Mouse (Mus musculus): Measurements from ENCODE around the gene Soat1. TPM values are rescaled to one million over a fixed set of nuclear protein-coding genes. Genes with fewer than 3 reads are reported as not detected.

Gene Soat1
- polyA plus RNA-seq, 1 experiment from 2014 or later = 51.2 TPM

DNA sequence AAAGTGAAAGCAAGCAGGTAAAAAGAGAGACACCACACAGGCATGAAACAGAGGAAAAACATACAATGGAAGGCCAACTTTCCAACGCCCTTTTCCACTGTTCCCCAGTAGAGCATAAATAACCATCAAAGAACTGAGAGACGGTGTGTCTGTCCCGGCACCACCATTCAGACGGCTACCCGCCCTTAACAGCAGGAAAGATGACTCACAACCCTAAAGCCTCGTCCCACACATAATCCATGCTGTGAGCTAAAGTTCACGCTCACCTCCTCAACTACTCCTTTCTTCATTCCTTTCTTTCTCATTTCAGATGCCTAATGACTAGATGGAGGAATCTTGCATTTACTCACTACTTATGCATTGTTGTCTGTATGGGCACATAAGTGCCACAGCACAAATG, 19.7 kb downstream of the Soat1 start:
- 23% methylated on average over 7 of the region's 7 CpGs for WGBS
- Histone ChIP-seq H3K4me2 (replicated peaks; ENCODE audit: low read depth) (no peak overlapping the region; the same call in 1 of the 2 replicates), H3K9me3 (ENCODE audit: control insufficient read depth) (no peaks in the 10 kb centered on the region), H3K27ac (ENCODE audit: low read depth, low read length) (no peak overlapping the region), H3K4me3 (ENCODE audit: low read depth, low read length) (no peak overlapping the region), H3K36me3 (ENCODE audit: control insufficient read depth, insufficient read depth) (peaks cover 14% of the 10 kb centered on the region), H3K27me3 (replicated peaks; ENCODE audit: control insufficient read depth, insufficient read depth, low read length) (no peaks in the 10 kb centered on the region), H3K4me1 (replicated peaks; ENCODE audit: control insufficient read depth, insufficient read depth, low read length) (peaks cover 11% of the 10 kb centered on the region), H3K9ac (ENCODE audit: low read depth, low read length) (no peak overlapping the region)
- peak; percentile 39; the same call in 1 of the 2 replicates for ATAC-seq
- no peak for TF ChIP-seq CTCF (IDR thresholded peaks at IDR 0.05; ENCODE audit: low read depth)

DNA sequence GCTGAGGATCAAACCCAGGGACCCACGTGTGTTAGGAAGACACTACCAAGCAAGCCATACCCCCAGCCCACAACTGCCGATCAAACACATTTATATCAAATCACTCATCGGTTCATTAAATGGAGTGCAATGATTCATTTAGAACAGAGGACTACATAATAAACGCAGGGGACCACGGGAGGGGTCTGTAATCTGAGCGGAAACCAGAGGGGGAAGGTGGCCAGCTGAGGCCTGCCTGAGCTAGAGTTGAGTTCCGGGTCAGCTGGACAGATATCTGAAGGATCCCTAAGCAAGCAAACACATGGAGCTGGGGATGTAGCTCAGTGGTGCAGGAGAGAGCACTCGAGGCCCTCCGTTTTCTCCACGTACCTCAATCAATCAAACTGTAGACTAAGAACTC, 20.3 kb downstream of the Soat1 start:
- no peak for ATAC-seq
- Histone ChIP-seq H3K4me2 (replicated peaks; ENCODE audit: low read depth) (no peak overlapping the region; the same call in 1 of the 2 replicates), H3K4me1 (replicated peaks; ENCODE audit: control insufficient read depth, insufficient read depth, low read length) (peaks cover 9% of the 10 kb centered on the region), H3K27me3 (replicated peaks; ENCODE audit: control insufficient read depth, insufficient read depth, low read length) (no peaks in the 10 kb centered on the region), H3K9me3 (ENCODE audit: control insufficient read depth) (no peaks in the 10 kb centered on the region), H3K4me3 (ENCODE audit: low read depth, low read length) (no peak overlapping the region), H3K27ac (ENCODE audit: low read depth, low read length) (no peak overlapping the region), H3K36me3 (ENCODE audit: control insufficient read depth, insufficient read depth) (peaks cover 14% of the 10 kb centered on the region), H3K9ac (ENCODE audit: low read depth, low read length) (no peak overlapping the region)
- TF ChIP-seq CTCF (IDR thresholded peaks at IDR 0.05; ENCODE audit: low read depth) = no peak
- WGBS = 78% methylated on average over 10 of the region's 10 CpGs

DNA sequence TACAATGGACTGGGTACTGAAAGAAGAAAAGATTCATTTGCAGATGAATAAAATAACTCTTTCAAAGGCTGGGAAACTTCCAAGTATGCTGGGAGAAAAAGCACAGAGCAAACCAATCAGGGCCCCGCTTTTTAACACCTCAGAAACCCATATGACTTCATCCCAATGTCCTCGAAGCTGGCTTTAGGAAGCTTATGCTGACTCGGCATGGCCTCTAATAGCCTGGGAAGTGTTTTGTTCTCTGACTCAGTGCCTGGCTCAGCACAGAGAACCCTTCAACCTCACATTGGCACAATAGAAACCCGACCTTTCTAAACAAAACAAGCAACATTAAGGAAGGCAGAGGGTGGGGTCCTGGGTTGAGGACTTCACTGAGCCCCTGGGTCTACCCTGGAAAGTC, 23.7 kb downstream of the Soat1 start:
- no peak overlapping the region for H3K9ac ChIP-seq (ENCODE audit: low read depth, low read length)
- no peaks in the 10 kb centered on the region for H3K9me3 ChIP-seq (ENCODE audit: control insufficient read depth)
- no peak overlapping the region for H3K4me3 ChIP-seq (ENCODE audit: low read depth, low read length)
- WGBS = 48% methylated on average over 4 of the region's 4 CpGs
- H3K4me2 ChIP-seq (replicated peaks; ENCODE audit: low read depth) = no peak overlapping the region
- no peak overlapping the region for H3K27ac ChIP-seq (ENCODE audit: low read depth, low read length)
- H3K4me1 ChIP-seq (replicated peaks; ENCODE audit: control insufficient read depth, insufficient read depth, low read length) = peaks cover 8% of the 10 kb centered on the region
- no peak for TF ChIP-seq CTCF (IDR thresholded peaks at IDR 0.05; ENCODE audit: low read depth)
- peaks cover 10% of the 10 kb centered on the region for H3K36me3 ChIP-seq (ENCODE audit: control insufficient read depth, insufficient read depth)
- H3K27me3 ChIP-seq (replicated peaks; ENCODE audit: control insufficient read depth, insufficient read depth, low read length) = no peaks in the 10 kb centered on the region
- no peak for ATAC-seq

DNA sequence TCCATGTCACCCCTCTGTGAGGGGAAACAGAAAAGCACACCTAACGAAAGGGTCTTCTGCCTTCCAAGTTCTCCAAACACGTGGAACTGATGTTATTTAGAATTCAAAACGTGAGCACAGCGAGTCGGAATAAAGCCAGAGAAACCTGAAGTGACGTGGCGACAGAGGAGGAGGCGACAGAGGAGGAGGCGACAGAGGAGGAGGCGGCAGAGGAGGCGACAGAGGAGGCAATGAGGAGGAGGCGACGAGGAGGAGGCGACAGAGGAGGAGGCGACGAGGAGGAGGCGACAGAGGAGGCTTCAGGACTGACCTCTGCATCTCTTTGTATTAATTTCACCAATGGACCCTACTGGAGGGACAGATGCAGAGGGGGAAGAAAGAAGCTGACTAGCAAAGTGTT, 24.4 kb downstream of the Soat1 start:
- Histone ChIP-seq H3K36me3 (ENCODE audit: control insufficient read depth, insufficient read depth) (peaks cover 17% of the 10 kb centered on the region), H3K4me2 (replicated peaks; ENCODE audit: low read depth) (no peak overlapping the region), H3K4me3 (ENCODE audit: low read depth, low read length) (no peak overlapping the region), H3K27me3 (replicated peaks; ENCODE audit: control insufficient read depth, insufficient read depth, low read length) (no peaks in the 10 kb centered on the region), H3K9me3 (ENCODE audit: control insufficient read depth) (no peaks in the 10 kb centered on the region), H3K9ac (ENCODE audit: low read depth, low read length) (no peak overlapping the region), H3K4me1 (replicated peaks; ENCODE audit: control insufficient read depth, insufficient read depth, low read length) (peaks cover under 1% of the 10 kb centered on the region; the same call in 1 of the 2 replicates), H3K27ac (ENCODE audit: low read depth, low read length) (no peak overlapping the region)
- WGBS = 88% methylated on average over 17 of the region's 17 CpGs
- TF ChIP-seq CTCF (IDR thresholded peaks at IDR 0.05; ENCODE audit: low read depth) = no peak
- no peak for ATAC-seq

DNA sequence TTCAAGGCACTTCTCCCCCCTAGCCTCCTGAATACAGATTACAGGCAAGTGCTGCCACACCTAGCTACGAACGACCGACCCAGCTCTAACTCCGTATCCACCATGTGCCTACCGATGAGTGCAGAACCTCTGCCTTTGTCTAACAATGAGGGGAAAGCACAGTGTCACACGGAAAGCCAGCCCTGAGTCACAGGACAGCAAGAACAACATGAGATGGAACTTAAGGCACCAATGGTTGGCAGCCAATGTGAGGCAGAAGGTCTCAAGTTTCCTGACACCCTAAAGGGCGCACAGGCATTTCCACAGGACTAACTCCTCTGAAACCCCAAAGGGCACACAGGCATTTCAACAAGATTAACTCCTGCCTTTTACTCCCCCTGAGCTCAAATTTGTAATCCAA, 25.0 kb downstream of the Soat1 start:
- no peak overlapping the region for H3K27ac ChIP-seq (ENCODE audit: low read depth, low read length)
- H3K4me3 ChIP-seq (ENCODE audit: low read depth, low read length) = no peak overlapping the region
- no peaks in the 10 kb centered on the region for H3K9me3 ChIP-seq (ENCODE audit: control insufficient read depth)
- no peaks in the 10 kb centered on the region for H3K4me1 ChIP-seq (replicated peaks; ENCODE audit: control insufficient read depth, insufficient read depth, low read length)
- 81% methylated on average over 7 of the region's 7 CpGs for WGBS
- H3K27me3 ChIP-seq (replicated peaks; ENCODE audit: control insufficient read depth, insufficient read depth, low read length) = no peaks in the 10 kb centered on the region
- no peak for TF ChIP-seq CTCF (IDR thresholded peaks at IDR 0.05; ENCODE audit: low read depth)
- no peak overlapping the region for H3K4me2 ChIP-seq (replicated peaks; ENCODE audit: low read depth)
- H3K36me3 ChIP-seq (ENCODE audit: control insufficient read depth, insufficient read depth) = peaks cover 13% of the 10 kb centered on the region
- no peak for ATAC-seq
- H3K9ac ChIP-seq (ENCODE audit: low read depth, low read length) = no peak overlapping the region

DNA sequence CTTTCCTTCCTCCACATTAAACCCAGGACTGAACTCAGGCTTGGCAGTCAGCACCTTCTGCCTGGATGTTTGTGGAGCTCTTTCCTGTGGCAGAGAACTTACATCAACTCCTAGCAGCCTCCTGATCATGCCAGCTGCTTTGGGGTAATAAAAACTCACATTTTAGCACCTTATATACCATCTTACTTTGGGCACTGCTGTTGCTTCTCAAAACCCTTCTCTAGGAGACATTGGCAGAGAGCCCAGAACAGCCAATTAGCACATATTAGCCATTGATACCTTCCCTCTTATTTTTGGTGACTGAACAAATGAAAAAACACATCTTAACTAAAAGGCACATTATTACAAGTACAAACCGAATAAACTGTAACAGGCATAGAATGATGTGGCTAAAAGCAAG, 29.1 kb downstream of the Soat1 start:
- Histone ChIP-seq H3K9me3 (ENCODE audit: control insufficient read depth) (no peaks in the 10 kb centered on the region), H3K4me3 (ENCODE audit: low read depth, low read length) (no peak overlapping the region), H3K27me3 (replicated peaks; ENCODE audit: control insufficient read depth, insufficient read depth, low read length) (no peaks in the 10 kb centered on the region), H3K4me2 (replicated peaks; ENCODE audit: low read depth) (no peak overlapping the region), H3K9ac (ENCODE audit: low read depth, low read length) (no peak overlapping the region), H3K4me1 (replicated peaks; ENCODE audit: control insufficient read depth, insufficient read depth, low read length) (no peaks in the 10 kb centered on the region), H3K36me3 (ENCODE audit: control insufficient read depth, insufficient read depth) (peaks cover 32% of the 10 kb centered on the region), H3K27ac (ENCODE audit: low read depth, low read length) (no peak overlapping the region)
- 98% methylated on average over 1 of the region's 1 CpGs for WGBS
- no peak for TF ChIP-seq CTCF (IDR thresholded peaks at IDR 0.05; ENCODE audit: low read depth)
- ATAC-seq = no peak

DNA sequence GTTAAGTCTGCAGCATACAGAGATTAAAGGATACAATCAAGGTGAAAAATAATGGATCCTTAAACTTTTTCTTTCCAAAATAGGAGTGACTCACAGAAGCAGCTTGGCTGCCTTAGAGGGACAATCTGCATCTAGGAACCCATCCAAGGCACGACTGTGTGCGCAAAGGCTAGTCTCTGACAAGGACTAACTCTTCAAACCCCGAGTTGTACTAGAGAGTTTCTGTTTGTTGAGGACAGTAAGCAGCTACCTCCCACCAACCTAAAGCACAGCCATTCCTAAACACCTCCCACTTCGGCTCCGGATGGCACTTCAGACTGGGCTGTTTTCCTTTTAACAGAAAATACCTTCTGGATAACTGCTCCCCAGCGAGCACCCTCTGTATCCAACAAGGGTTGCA, 31.4 kb downstream of the Soat1 start:
- no peak for ATAC-seq
- H3K36me3 ChIP-seq (ENCODE audit: control insufficient read depth, insufficient read depth) = peaks cover 53% of the 10 kb centered on the region

More for the DNA sequence above, 31.4 kb downstream of the Soat1 start:
- H3K9me3 ChIP-seq (ENCODE audit: control insufficient read depth) = no peaks in the 10 kb centered on the region
- H3K9ac ChIP-seq (ENCODE audit: low read depth, low read length) = no peak overlapping the region
- H3K4me1 ChIP-seq (replicated peaks; ENCODE audit: control insufficient read depth, insufficient read depth, low read length) = no peaks in the 10 kb centered on the region
- no peaks in the 10 kb centered on the region for H3K27me3 ChIP-seq (replicated peaks; ENCODE audit: control insufficient read depth, insufficient read depth, low read length)
- H3K4me3 ChIP-seq (ENCODE audit: low read depth, low read length) = no peak overlapping the region
- H3K4me2 ChIP-seq (replicated peaks; ENCODE audit: low read depth) = no peak overlapping the region
- H3K27ac ChIP-seq (ENCODE audit: low read depth, low read length) = no peak overlapping the region
- 85% methylated on average over 6 of the region's 6 CpGs for WGBS
- no peak for TF ChIP-seq CTCF (IDR thresholded peaks at IDR 0.05; ENCODE audit: low read depth)

Measured in intestine, postnatal 0 days (tissue).